In the genomic region with DNA sequence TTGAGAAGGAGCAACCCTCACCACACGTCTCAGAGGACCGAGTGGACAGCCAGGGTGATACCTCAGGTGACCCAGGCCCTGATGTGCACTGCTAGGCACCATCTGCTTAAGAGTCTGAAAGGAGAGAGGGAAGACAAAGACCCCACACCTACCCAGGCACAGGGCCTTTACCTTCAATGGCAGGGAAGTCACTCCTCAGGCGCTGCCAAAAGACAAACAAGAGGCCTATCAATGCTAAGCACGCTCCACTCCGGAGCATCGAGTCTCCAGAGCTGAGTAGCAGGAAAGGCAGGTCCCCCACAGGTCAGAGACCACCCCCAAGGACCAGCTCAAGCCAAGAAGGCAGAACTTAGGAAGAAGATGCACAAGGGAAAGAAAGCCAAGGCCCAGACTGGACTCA, we compare ENCODE assay signal across 22 mouse cellular contexts. TPM values are rescaled to one million over a fixed set of nuclear protein-coding genes. Genes with fewer than 3 reads are reported as not detected.
DNase-seq lines count a peak whose midpoint lies in the region; ATAC-seq and TF ChIP-seq lines count a peak whose summit lies in the region.
"Had no signal": no experiment of that assay in that cellular context is flagged by ENCODE, and none has a peak within 500 bp of the region (broad histone marks: within the 10 kb centered on the region; RNA-seq: fewer than 3 reads in every experiment).

No protein-coding gene starts in this region.

- TF ChIP-seq POLR2A in MEL (IDR thresholded peaks at IDR 0.05; ENCODE audit: control insufficient read depth in 1 of 2, insufficient read depth in 1 of 2, low read depth in 1 of 2, low read length in 2 of 2, poor library complexity in 1 of 2), result no peak

- peak overlapping the region; percentile 35; the same call in 1 of the 2 replicates for H3K27ac ChIP-seq in hindbrain, embryonic 10.5 days
- no peak overlapping the region for H3K27ac ChIP-seq in hindbrain, embryonic 13.5 days
- peak overlapping the region; percentile 58 for H3K27ac ChIP-seq in MEL (ENCODE audit: control insufficient read depth, low read depth, low read length)
- H3K27ac ChIP-seq in embryonic facial prominence, embryonic 10.5 days (replicated peaks), result 0 out of 2 replicates have a peak overlapping the region, but pooled peaks have one; percentile 26
- peak overlapping the region; percentile 77 for H3K27ac ChIP-seq in liver, embryonic 14.5 days
- H3K27ac ChIP-seq: embryonic facial prominence, embryonic 15.5 days; neural tube, embryonic 12.5 days had no signal

- H3K9me3 ChIP-seq in hindbrain, embryonic 10.5 days, result no peaks in the 10 kb centered on the region
- no peaks in the 10 kb centered on the region for H3K9me3 ChIP-seq in hindbrain, embryonic 13.5 days
- H3K9me3 ChIP-seq in MEL (replicated peaks; ENCODE audit: insufficient read depth, low read length), result no peaks in the 10 kb centered on the region
- no peaks in the 10 kb centered on the region for H3K9me3 ChIP-seq in embryonic facial prominence, embryonic 10.5 days
- H3K9me3 ChIP-seq in liver, embryonic 14.5 days (ENCODE audit: control insufficient read depth, low read length), result no peaks in the 10 kb centered on the region
- H3K9me3 ChIP-seq: embryonic facial prominence, embryonic 15.5 days; neural tube, embryonic 12.5 days had no signal

- no peak overlapping the region for H3K9ac ChIP-seq in hindbrain, embryonic 13.5 days
- no peak overlapping the region for H3K9ac ChIP-seq in MEL (ENCODE audit: control insufficient read depth, low read depth, low read length, poor library complexity, severe bottlenecking)
- peak overlapping the region; percentile 48 for H3K9ac ChIP-seq in liver, embryonic 14.5 days (replicated peaks)
- H3K9ac ChIP-seq: embryonic facial prominence, embryonic 15.5 days; neural tube, embryonic 12.5 days had no signal

- no peak for TF ChIP-seq EP300 in MEL (IDR thresholded peaks at IDR 0.05; ENCODE audit: low read depth in 1 of 2, low read length in 2 of 2)
- no peak for TF ChIP-seq EP300 in liver, embryonic 14.5 days (IDR thresholded peaks at IDR 0.05; ENCODE audit: low read depth)

- no peak for DNase-seq in hindbrain, embryonic 10.5 days (ENCODE audit: low spot score)
- DNase-seq in MEL (ENCODE audit: low read depth, low spot score), result no peak
- no peak for DNase-seq in embryonic facial prominence, embryonic 10.5 days (ENCODE audit: low spot score)
- no peak for DNase-seq in liver, embryonic 14.5 days (ENCODE audit: low read depth in 3 of 3, low spot score in 3 of 3)
- no peak for DNase-seq in Muller cell, postnatal 12 days (ENCODE audit: inconsistent ontology term)
- DNase-seq in frontal cortex, postnatal 25 days (ENCODE audit: low spot score in 2 of 2), result no peak
- no peak for DNase-seq in heart, postnatal 25 days (ENCODE audit: low spot score)
- DNase-seq: cerebellum, adult 9-10 months; gastrocnemius, postnatal 10 days; heart, adult 18-20 months; kidney, adult 2 months; kidney, postnatal 4 days; thymus, adult 18-20 months had no signal

- no peak overlapping the region for H3K4me2 ChIP-seq in hindbrain, embryonic 13.5 days
- H3K4me2 ChIP-seq in liver, embryonic 14.5 days (ENCODE audit: low read depth), result peak overlapping the region; percentile 58
- H3K4me2 ChIP-seq: embryonic facial prominence, embryonic 15.5 days; neural tube, embryonic 12.5 days had no signal

- H3K36me3 ChIP-seq in hindbrain, embryonic 10.5 days, result peaks cover 94% of the 10 kb centered on the region
- H3K36me3 ChIP-seq in hindbrain, embryonic 13.5 days, result peaks cover 73% of the 10 kb centered on the region
- H3K36me3 ChIP-seq in MEL (ENCODE audit: control insufficient read depth in 1 of 2, insufficient read depth in 2 of 2, low read length in 2 of 2), result peaks cover 0 to 18% of the 10 kb centered on the region in 2 experiments; a peak in 3 of 4 replicates
- peaks cover 87% of the 10 kb centered on the region for H3K36me3 ChIP-seq in embryonic facial prominence, embryonic 10.5 days (replicated peaks)
- H3K36me3 ChIP-seq in liver, embryonic 14.5 days (replicated peaks; ENCODE audit: control insufficient read depth, insufficient read depth, low read depth), result no peaks in the 10 kb centered on the region; the same call in 1 of the 2 replicates

- no peak for TF ChIP-seq CTCF in MEL (IDR thresholded peaks at IDR 0.05 in 2 of 3, conservative IDR thresholded peaks at IDR 0.05 in 1 of 3; ENCODE audit: control insufficient read depth in 1 of 3, insufficient read depth in 1 of 3, low read depth in 2 of 3, low read length in 3 of 3, poor library complexity in 1 of 3, severe bottlenecking in 1 of 3)
- TF ChIP-seq CTCF in liver, embryonic 14.5 days (IDR thresholded peaks at IDR 0.05; ENCODE audit: low read depth), result no peak

- H3K4me3 ChIP-seq in hindbrain, embryonic 10.5 days, result no peak overlapping the region
- H3K4me3 ChIP-seq in hindbrain, embryonic 13.5 days, result no peak overlapping the region
- no peak overlapping the region for H3K4me3 ChIP-seq in MEL (ENCODE audit: control insufficient read depth in 1 of 2, insufficient read depth in 1 of 2, low read depth in 2 of 2, low read length in 2 of 2)
- H3K4me3 ChIP-seq in embryonic facial prominence, embryonic 10.5 days, result no peak overlapping the region
- no peak overlapping the region; a peak in 1 of 4 replicates for H3K4me3 ChIP-seq in liver, embryonic 14.5 days (ENCODE audit: insufficient read depth in 1 of 2, low read depth in 2 of 2, low read length in 2 of 2)
- H3K4me3 ChIP-seq: embryonic facial prominence, embryonic 15.5 days; neural tube, embryonic 12.5 days had no signal

- no peaks in the 10 kb centered on the region for H3K27me3 ChIP-seq in hindbrain, embryonic 10.5 days (ENCODE audit: insufficient read depth, poor library complexity, severe bottlenecking)
- no peaks in the 10 kb centered on the region for H3K27me3 ChIP-seq in hindbrain, embryonic 13.5 days
- H3K27me3 ChIP-seq in MEL (ENCODE audit: control insufficient read depth in 1 of 2, insufficient read depth in 2 of 2, low read length in 2 of 2), result no peaks in the 10 kb centered on the region
- no peaks in the 10 kb centered on the region for H3K27me3 ChIP-seq in embryonic facial prominence, embryonic 10.5 days (replicated peaks; ENCODE audit: low read depth, poor library complexity, severe bottlenecking)
- no peaks in the 10 kb centered on the region for H3K27me3 ChIP-seq in liver, embryonic 14.5 days (ENCODE audit: control insufficient read depth, insufficient read depth, low read length)
- H3K27me3 ChIP-seq: embryonic facial prominence, embryonic 15.5 days; neural tube, embryonic 12.5 days; Patski had no signal

- no peak for TF ChIP-seq RAD21 in MEL (IDR thresholded peaks at IDR 0.05; ENCODE audit: low read depth, low read length)

- 89% methylated on average over 6 of the region's 6 CpGs for WGBS in hindbrain, embryonic 10.5 days
- 94% methylated on average over 6 of the region's 6 CpGs for WGBS in hindbrain, embryonic 13.5 days
- 91% methylated on average over 6 of the region's 6 CpGs for WGBS in embryonic facial prominence, embryonic 10.5 days
- 28% methylated on average over 6 of the region's 6 CpGs for WGBS in liver, embryonic 14.5 days (ENCODE audit: insufficient replicate concordance)

- no peaks in the 10 kb centered on the region for H3K4me1 ChIP-seq in hindbrain, embryonic 10.5 days (replicated peaks)
- no peaks in the 10 kb centered on the region for H3K4me1 ChIP-seq in hindbrain, embryonic 13.5 days (replicated peaks)
- H3K4me1 ChIP-seq in MEL (ENCODE audit: control insufficient read depth in 1 of 2, insufficient read depth in 2 of 2, low read length in 2 of 2), result peaks cover 9 to 17% of the 10 kb centered on the region in 2 experiments
- no peaks in the 10 kb centered on the region for H3K4me1 ChIP-seq in embryonic facial prominence, embryonic 10.5 days
- peaks cover 19 to 31% of the 10 kb centered on the region in 2 experiments for H3K4me1 ChIP-seq in liver, embryonic 14.5 days (replicated peaks; ENCODE audit: control insufficient read depth in 2 of 2, insufficient read depth in 2 of 2, low read length in 1 of 2)
- H3K4me1 ChIP-seq: embryonic facial prominence, embryonic 15.5 days; neural tube, embryonic 12.5 days had no signal

- ATAC-seq in hindbrain, embryonic 13.5 days (ENCODE audit: low FRiP score), result no peak
- peak; percentile 67 for ATAC-seq in liver, embryonic 14.5 days (ENCODE audit: insufficient read depth)
- ATAC-seq: activated CD4-positive, CD25-positive, alpha-beta regulatory T cell, adult 4 months; forebrain, embryonic 16.5 days; lung, postnatal 0 days; Patski had no signal

- intact Hi-C loops in heart, postnatal 25 days (cut with DNase I), result no loop called here

- H3K79me2 ChIP-seq in MEL (ENCODE audit: control insufficient read depth, insufficient read depth, low read length, poor library complexity), result no peaks in the 10 kb centered on the region

RNA-seq across cellular contexts. Expression of a gene that starts 14.2 kb away (rescaled TPM):
- 21.3 and 22.2 TPM in 2 replicates for polyA plus RNA-seq in hindbrain, embryonic 10.5 days (2016; fragmentation: Nextera tagmentation; extraction: Ambion mirVana)
- 13.2 and 15.1 TPM in 2 replicates for polyA plus RNA-seq in hindbrain, embryonic 13.5 days (2015; fragmentation: Nextera tagmentation; extraction: Ambion mirVana)
- total RNA-seq in MEL (2012; rRNA removed), result 17.4 and 19.9 TPM in 2 replicates
- polyA plus RNA-seq in MEL (2012; ENCODE audit: insufficient read depth in 1 of 2, insufficient read length in 2 of 2, low read depth in 1 of 2, low replicate concordance in 2 of 2, missing spikeins in 1 of 2), result 10 to 100 TPM in 1 of 2 experiments, not detected in 1; 17.8 TPM
- polyA plus RNA-seq in embryonic facial prominence, embryonic 10.5 days (2016; fragmentation: Nextera tagmentation; extraction: Ambion mirVana), result 22.9 and 24.0 TPM in 2 replicates
- polyA plus RNA-seq in liver, embryonic 14.5 days (2012; rRNA removed), result 8.4 and 8.8 TPM in 2 replicates
- 5.6 and 6.1 TPM in 2 replicates for polyA plus RNA-seq in liver, embryonic 14.5 days (2014; fragmentation: Nextera tagmentation; extraction: Ambion mirVana)
- total RNA-seq in heart, postnatal 25 days (2021), result 10 to 100 TPM; 19.6 to 21.5 TPM

RNA-seq across cellular contexts. Expression of a gene that starts 23.3 kb away (rescaled TPM):
- polyA plus RNA-seq in hindbrain, embryonic 10.5 days (2016; fragmentation: Nextera tagmentation; extraction: Ambion mirVana), result 0.52 and 1.1 TPM in 2 replicates
- 3.5 and 3.9 TPM in 2 replicates for polyA plus RNA-seq in hindbrain, embryonic 13.5 days (2015; fragmentation: Nextera tagmentation; extraction: Ambion mirVana)
- not detected in 2 replicates for total RNA-seq in MEL (2012; rRNA removed)
- under 1 TPM in 1 of 2 experiments, not detected in 1; 0.18 TPM for polyA plus RNA-seq in MEL (2012; ENCODE audit: insufficient read depth in 1 of 2, insufficient read length in 2 of 2, low read depth in 1 of 2, low replicate concordance in 2 of 2, missing spikeins in 1 of 2)
- 0.18 and 0.25 TPM in 2 replicates for polyA plus RNA-seq in embryonic facial prominence, embryonic 10.5 days (2016; fragmentation: Nextera tagmentation; extraction: Ambion mirVana)
- polyA plus RNA-seq in liver, embryonic 14.5 days (2012; rRNA removed), result 0.01 and 0.04 TPM in 2 replicates
- polyA plus RNA-seq in liver, embryonic 14.5 days (2014; fragmentation: Nextera tagmentation; extraction: Ambion mirVana), result 0.04 TPM in 1 of 2 replicates, not detected in the other
- total RNA-seq in heart, postnatal 25 days (2021), result not detected
- total RNA-seq: adrenal gland, postnatal 25 days; heart, adult 18-20 months had no signal
- polyA plus RNA-seq: heart, postnatal 0 days had no signal

RNA-seq across cellular contexts. Expression of a gene that starts 53.8 kb away (rescaled TPM):
- 5.4 and 6.2 TPM in 2 replicates for polyA plus RNA-seq in hindbrain, embryonic 10.5 days (2016; fragmentation: Nextera tagmentation; extraction: Ambion mirVana)
- 8.9 and 9.8 TPM in 2 replicates for polyA plus RNA-seq in hindbrain, embryonic 13.5 days (2015; fragmentation: Nextera tagmentation; extraction: Ambion mirVana)
- total RNA-seq in MEL (2012; rRNA removed), result 18.0 and 19.5 TPM in 2 replicates
- polyA plus RNA-seq in MEL (2012; ENCODE audit: insufficient read depth in 1 of 2, insufficient read length in 2 of 2, low read depth in 1 of 2, low replicate concordance in 2 of 2, missing spikeins in 1 of 2), result 10 to 100 TPM in 1 of 2 experiments, not detected in 1; 43.3 TPM
- polyA plus RNA-seq in embryonic facial prominence, embryonic 10.5 days (2016; fragmentation: Nextera tagmentation; extraction: Ambion mirVana), result 3.1 and 3.7 TPM in 2 replicates
- 6.0 and 6.2 TPM in 2 replicates for polyA plus RNA-seq in liver, embryonic 14.5 days (2012; rRNA removed)
- polyA plus RNA-seq in liver, embryonic 14.5 days (2014; fragmentation: Nextera tagmentation; extraction: Ambion mirVana), result 3.6 TPM in 2 replicates
- 1 to 10 TPM; 2.4 to 3.0 TPM for total RNA-seq in heart, postnatal 25 days (2021)
